Mouse (Mus musculus) thymus, postnatal 0 days (tissue): ENCODE measurements around the gene Rad17. TPM values are rescaled to one million over a fixed set of nuclear protein-coding genes. Genes with fewer than 3 reads are reported as not detected.

ENCODE experiments used
- DNase-seq: peaks from one replicate; pipeline ENCODE4 v3.0.0-alpha.2; 2015; ENCODE audit warnings: low spot score
- polyA plus RNA-seq: library from polyadenylated mRNA; unstranded; fragments of >200 nt; fragmentation: Nextera tagmentation; extraction: Ambion mirVana; gene quantifications from 2 replicates; pipeline ENCODE4 v1.2.1, GENCODE M21; 2015

Rad17 gene
- polyA plus RNA-seq, 1 experiment from 2014 or later = 25.2 TPM

DNA sequence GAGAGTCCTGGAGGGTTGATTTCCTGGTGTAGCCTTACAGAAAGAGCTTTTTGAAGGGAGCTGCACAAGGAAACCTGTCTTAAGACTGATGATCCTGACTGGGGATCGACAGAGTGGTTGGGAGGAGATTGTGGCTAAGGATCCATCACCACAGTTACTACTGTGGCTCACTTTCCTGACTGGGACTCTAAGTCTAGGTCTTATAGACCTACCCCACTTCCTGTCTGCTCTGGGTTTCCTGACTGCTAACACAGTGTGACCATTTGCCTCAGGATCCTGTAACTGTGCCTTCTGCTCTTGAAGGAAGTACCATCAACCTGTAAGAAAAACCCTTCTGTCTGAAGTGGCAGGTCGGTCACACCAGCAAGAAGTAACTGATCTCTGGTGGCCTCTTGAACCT is 80.1 kb downstream of the Rad17 start:
- no peak for DNase-seq

DNA sequence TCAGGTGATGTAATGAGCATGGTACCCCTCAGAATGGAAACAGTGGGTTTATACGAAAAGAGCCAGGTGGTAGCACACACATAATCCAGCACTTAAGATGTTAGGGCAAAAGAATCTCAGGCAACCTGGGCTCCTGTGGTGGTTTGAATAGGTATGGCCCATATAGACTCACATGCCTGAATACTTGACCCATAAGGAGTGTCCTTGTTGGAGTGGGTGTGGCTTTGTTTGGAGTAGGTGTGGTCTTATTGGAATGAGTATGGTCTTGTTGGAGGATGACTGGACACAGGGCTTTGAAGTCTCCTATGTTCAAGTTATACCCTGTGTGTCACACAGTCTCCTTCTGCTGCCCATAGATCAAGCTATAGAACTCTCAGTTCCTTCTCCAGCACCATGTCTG is 82.5 kb downstream of the Rad17 start:
- no peak for DNase-seq

Other genes starting within 250 kb of the Rad17 start
- 0.06 and 0.07 TPM in 2 replicates for gene Naip1, start 198.2 kb downstream of the Rad17 start, polyA plus RNA-seq
- gene Gtf2h2, start 158.5 kb downstream of the Rad17 start, polyA plus RNA-seq = 57.3 and 64.3 TPM in 2 replicates
- gene Ocln, start 98.3 kb downstream of the Rad17 start, polyA plus RNA-seq = 1.6 and 2.2 TPM in 2 replicates
- 1.5 TPM in 2 replicates for gene Marveld2, start 34.1 kb downstream of the Rad17 start, polyA plus RNA-seq
- 314 TPM in 2 replicates for gene Ak6, start 72 bp downstream of the Rad17 start, polyA plus RNA-seq
- gene Taf9, start 528 bp upstream of the Rad17 start, polyA plus RNA-seq = 50.4 and 55.8 TPM in 2 replicates
- 6.8 and 11.3 TPM in 2 replicates for gene Ccdc125, start 18.7 kb upstream of the Rad17 start, polyA plus RNA-seq
- 86.5 and 93.0 TPM in 2 replicates for gene Cdk7, start 79.9 kb upstream of the Rad17 start, polyA plus RNA-seq
- 228 and 249 TPM in 2 replicates for gene Mrps36, start 93.6 kb upstream of the Rad17 start, polyA plus RNA-seq
- gene Cenph, start 124.8 kb upstream of the Rad17 start, polyA plus RNA-seq = 36.9 TPM in 2 replicates
- gene Ccnb1, start 135.5 kb upstream of the Rad17 start, polyA plus RNA-seq = 223 and 233 TPM in 2 replicates
- gene Slc30a5, start 182.4 kb upstream of the Rad17 start, polyA plus RNA-seq = 43.2 and 45.8 TPM in 2 replicates